Mouse (Mus musculus) testis, postnatal 10 days (tissue): ENCODE results near the gene Cdh13.
"Not testable (repeated sequence)": the region's sequence is repeated elsewhere in the genome, so short reads cannot be mapped to it uniquely, and the experiment has no call there.

Source experiments
- DNase-seq: peaks from one replicate; pipeline ENCODE4 v3.0.0; 2021; ENCODE audit warnings: low spot score

The Cdh13 gene

GRCm38 (mm10) chr8:119353659-119354023, 1070.1 kb downstream of the Cdh13 start:
- no peak for DNase-seq

GRCm38 (mm10) chr8:119356631-119357030, 1073.1 kb downstream of the Cdh13 start:
- not testable (repeated sequence) for DNase-seq

GRCm38 (mm10) chr8:119358175-119358574, 1074.6 kb downstream of the Cdh13 start:
- no peak for DNase-seq

GRCm38 (mm10) chr8:119358836-119359235, 1075.3 kb downstream of the Cdh13 start:
- DNase-seq: peak; percentile 86

- no peak for DNase-seq
Observed at GRCm38 (mm10) chr8:119360686-119361295, 1077.3 kb downstream of the Cdh13 start.
